Mouse (Mus musculus): ENCODE data around the gene Wdr11. TPM values are rescaled to one million over a fixed set of nuclear protein-coding genes. Genes with fewer than 3 reads are reported as not detected.

The Wdr11 gene
- total and polyA plus RNA-seq, 3 experiments, result 24.8 to 37.6 (median 26.1) TPM

DNA sequence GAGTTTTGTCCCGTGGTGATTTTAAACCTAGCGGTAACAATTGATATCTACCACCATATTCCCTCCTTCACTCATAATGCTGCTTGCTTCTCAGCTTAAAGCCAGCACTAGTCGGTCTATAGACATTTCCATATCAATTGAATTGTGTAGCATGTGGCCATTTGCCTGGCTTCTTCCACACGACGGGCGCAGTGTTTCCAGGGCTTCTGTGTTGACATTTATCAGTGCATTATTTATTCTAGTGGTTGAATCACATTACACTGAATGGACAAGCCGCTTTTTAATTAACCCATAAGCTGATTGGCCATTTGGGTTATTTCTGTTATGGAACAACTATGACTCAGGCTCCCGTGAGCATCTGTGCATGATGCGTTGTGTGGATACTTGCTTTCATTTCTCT, 82.1 kb downstream of the Wdr11 start:
- no peak for TF ChIP-seq ZC3H11A (IDR thresholded peaks at IDR 0.05; ENCODE audit: low read depth, low read length)
- no peak for TF ChIP-seq MXI1 (IDR thresholded peaks at IDR 0.05; ENCODE audit: low read depth, low read length)
- TF ChIP-seq USF1 (IDR thresholded peaks at IDR 0.05; ENCODE audit: low read depth, low read length), result no peak
- TF ChIP-seq USF2 (conservative IDR thresholded peaks at IDR 0.05; ENCODE audit: low read depth, low read length), result no peak
- no peak for TF ChIP-seq RCOR1 (conservative IDR thresholded peaks at IDR 0.05; ENCODE audit: low read depth, low read length)
- no peak for TF ChIP-seq SMC3 (IDR thresholded peaks at IDR 0.05; ENCODE audit: low read depth, low read length)
- DNase-seq (ENCODE audit: extremely low read depth), result no peak
- no peak overlapping the region for H3K4me2 ChIP-seq (ENCODE audit: insufficient read depth, low read depth, poor library complexity, severe bottlenecking)
- no peak overlapping the region for H3K4me3 ChIP-seq (replicated peaks in 1 of 3; ENCODE audit: low read depth in 2 of 3, low read length in 2 of 3, poor library complexity in 1 of 3)
- H3K9ac ChIP-seq (ENCODE audit: insufficient read depth, low read depth), result no peak overlapping the region
- no peaks in the 10 kb centered on the region for H3K79me2 ChIP-seq (replicated peaks; ENCODE audit: control insufficient read depth, extremely low read depth, insufficient read depth, poor library complexity, severe bottlenecking)
- H3K27ac ChIP-seq (ENCODE audit: insufficient read depth, low read depth), result no peak overlapping the region
- no peaks in the 10 kb centered on the region for H3K4me1 ChIP-seq (ENCODE audit: control insufficient read depth in 1 of 2, insufficient read depth in 2 of 2)
- in situ Hi-C loops (cut with MboI; ENCODE audit: low pct_ligation_motif_present, low pct_unique_long_range_greater_than_20kb, low sequenced_read_pairs), result no loop called here
- no peaks in the 10 kb centered on the region for H3K9me3 ChIP-seq (replicated peaks; ENCODE audit: low read length)
- H3K27me3 ChIP-seq (replicated peaks), result peaks cover 85% of the 10 kb centered on the region
- dilution Hi-C loops (cut with MboI; ENCODE audit: extremely low pct_ligation_motif_present, extremely low pct_unique_long_range_greater_than_20kb, low sequenced_read_pairs), result no loop called here
- no peaks in the 10 kb centered on the region for H3K36me3 ChIP-seq (replicated peaks in 1 of 2; ENCODE audit: control insufficient read depth in 1 of 2, insufficient read depth in 1 of 2, low read length in 1 of 2)

- Histone ChIP-seq H3K4me1 (ENCODE audit: control insufficient read depth in 1 of 2, insufficient read depth in 2 of 2) (no peaks in the 10 kb centered on the region), H3K9me3 (replicated peaks; ENCODE audit: low read length) (no peaks in the 10 kb centered on the region), H3K4me3 (replicated peaks in 1 of 3; ENCODE audit: low read depth in 2 of 3, low read length in 2 of 3, poor library complexity in 1 of 3) (no peak overlapping the region), H3K79me2 (replicated peaks; ENCODE audit: control insufficient read depth, extremely low read depth, insufficient read depth, poor library complexity, severe bottlenecking) (no peaks in the 10 kb centered on the region), H3K9ac (ENCODE audit: insufficient read depth, low read depth) (no peak overlapping the region), H3K36me3 (replicated peaks in 1 of 2; ENCODE audit: control insufficient read depth in 1 of 2, insufficient read depth in 1 of 2, low read length in 1 of 2) (no peaks in the 10 kb centered on the region), H3K27ac (ENCODE audit: insufficient read depth, low read depth) (no peak overlapping the region), H3K27me3 (replicated peaks) (peaks cover 90% of the 10 kb centered on the region), H3K4me2 (ENCODE audit: insufficient read depth, low read depth, poor library complexity, severe bottlenecking) (no peak overlapping the region)
- in situ Hi-C loops (cut with MboI; ENCODE audit: low pct_ligation_motif_present, low pct_unique_long_range_greater_than_20kb, low sequenced_read_pairs), result no loop called here
- DNase-seq (ENCODE audit: extremely low read depth), result no peak
- TF ChIP-seq RCOR1 (conservative IDR thresholded peaks at IDR 0.05; ENCODE audit: low read depth, low read length) (no peak), ELF1 (IDR thresholded peaks at IDR 0.05; ENCODE audit: low read depth, low read length) (no peak), MYC (IDR thresholded peaks at IDR 0.05; ENCODE audit: low read depth, low read length) (no peak), MAX (IDR thresholded peaks at IDR 0.05; ENCODE audit: low read length) (no peak), USF1 (IDR thresholded peaks at IDR 0.05; ENCODE audit: low read depth, low read length) (no peak), POLR2A (IDR thresholded peaks at IDR 0.05; ENCODE audit: low read depth, low read length) (no peak), CHD2 (IDR thresholded peaks at IDR 0.05; ENCODE audit: low read length) (no peak), ZKSCAN1 (IDR thresholded peaks at IDR 0.05; ENCODE audit: borderline replicate concordance, low read depth, low read length) (no peak), EP300 (IDR thresholded peaks at IDR 0.05; ENCODE audit: low read length) (no peak), IRF4 (IDR thresholded peaks at IDR 0.05; ENCODE audit: low read depth, low read length) (no peak), MAFK (IDR thresholded peaks at IDR 0.05; ENCODE audit: insufficient replicate concordance, low read length) (no peak), SIN3A (IDR thresholded peaks at IDR 0.05; ENCODE audit: low read length) (no peak), USF2 (conservative IDR thresholded peaks at IDR 0.05; ENCODE audit: low read depth, low read length) (no peak), BHLHE40 (IDR thresholded peaks at IDR 0.05; ENCODE audit: low read depth, low read length) (no peak)
- dilution Hi-C loops (cut with MboI; ENCODE audit: extremely low pct_ligation_motif_present, extremely low pct_unique_long_range_greater_than_20kb, low sequenced_read_pairs), result no loop called here
Observed at GRCm38 (mm10) chr7:129674558-129674957, 82.9 kb downstream of the Wdr11 start.
